Mouse (Mus musculus) myocyte (in vitro differentiated cells): Measurements from ENCODE around the gene Stk32c.

Experiments used
- CEBPB ChIP-seq: IDR thresholded peaks from 2 replicates; pipeline ENCODE4 v1.6.1; 2011; ENCODE audit warnings: mild to moderate bottlenecking, moderate library complexity; ENCODE audit not compliant: poor library complexity, insufficient read depth, severe bottlenecking
- E2F4 ChIP-seq: IDR thresholded peaks from one replicate; pipeline ENCODE4 v1.6.1; 2011; ENCODE audit warnings: mild to moderate bottlenecking, control low read depth, moderate library complexity; ENCODE audit not compliant: insufficient read depth
- MAX ChIP-seq: IDR thresholded peaks from one replicate; pipeline ENCODE4 v1.6.1; 2011; ENCODE audit warnings: low read depth, mild to moderate bottlenecking, control low read depth
- MYOG ChIP-seq, 3 experiments: IDR thresholded peaks; one replicate each; pipeline ENCODE4 v1.6.1; 2011; ENCODE audit warnings: control low read depth in 2 of 3, low read depth in 2 of 3, mild to moderate bottlenecking in 2 of 3; ENCODE audit not compliant: insufficient read length in 2 of 3, control insufficient read depth in 1 of 3, insufficient read depth in 1 of 3
- POLR2A ChIP-seq: IDR thresholded peaks from one replicate; pipeline ENCODE4 v1.6.1; 2011; ENCODE audit warnings: low read depth, mild to moderate bottlenecking, control low read depth, moderate library complexity; ENCODE audit not compliant: insufficient read length
- POLR2AphosphoS2 ChIP-seq: IDR thresholded peaks from one replicate; pipeline ENCODE4 v1.6.1; 2011; ENCODE audit warnings: low read depth, control low read depth; ENCODE audit not compliant: insufficient read length

GRCm38 (mm10) chr7:139143785-139144184 is 69.3 kb downstream of the Stk32c start:
- TF ChIP-seq POLR2AphosphoS2 (no peak), MAX (no peak), CEBPB (no peak), MYOG (IDR thresholded peaks at IDR 0.05; ENCODE audit: control insufficient read depth in 1 of 3, insufficient read depth in 1 of 3, insufficient read length in 2 of 3, low read depth in 2 of 3) (no peak), POLR2A (no peak), E2F4 (no peak)
